Mouse (Mus musculus) C2C12 (cell line): Measurements from ENCODE around the gene C1qtnf5.

Experiments used
- CEBPB ChIP-seq: IDR thresholded peaks from one replicate; pipeline ENCODE4 v1.6.1; 2011; ENCODE audit warnings: low read depth, mild to moderate bottlenecking, control low read depth, moderate library complexity
- CTCF ChIP-seq: IDR thresholded peaks from one replicate; pipeline ENCODE4 v1.5.1; 2011; ENCODE audit not compliant: control insufficient read depth, insufficient read depth, insufficient read length
- FOSL1 ChIP-seq: IDR thresholded peaks from one replicate; pipeline ENCODE4 v1.8.0; 2011; ENCODE audit warnings: mild to moderate bottlenecking, low read length; ENCODE audit not compliant: poor library complexity, insufficient read depth, severe bottlenecking
- MAX ChIP-seq: IDR thresholded peaks from one replicate; pipeline ENCODE4 v1.6.1; 2011; ENCODE audit warnings: mild to moderate bottlenecking, control low read depth
- MYOD1 ChIP-seq: IDR thresholded peaks from one replicate; pipeline ENCODE4 v1.6.1; 2011; ENCODE audit warnings: low read depth; ENCODE audit not compliant: control insufficient read depth, insufficient read length
- MYOG ChIP-seq: IDR thresholded peaks from one replicate; pipeline ENCODE4 v1.6.1; 2011; ENCODE audit not compliant: control insufficient read depth, insufficient read length; ENCODE audit errors: extremely low read depth
- USF1 ChIP-seq: IDR thresholded peaks from one replicate; pipeline ENCODE4 v1.6.1; 2011; ENCODE audit warnings: low read depth, mild to moderate bottlenecking, control low read depth, moderate library complexity

DNA sequence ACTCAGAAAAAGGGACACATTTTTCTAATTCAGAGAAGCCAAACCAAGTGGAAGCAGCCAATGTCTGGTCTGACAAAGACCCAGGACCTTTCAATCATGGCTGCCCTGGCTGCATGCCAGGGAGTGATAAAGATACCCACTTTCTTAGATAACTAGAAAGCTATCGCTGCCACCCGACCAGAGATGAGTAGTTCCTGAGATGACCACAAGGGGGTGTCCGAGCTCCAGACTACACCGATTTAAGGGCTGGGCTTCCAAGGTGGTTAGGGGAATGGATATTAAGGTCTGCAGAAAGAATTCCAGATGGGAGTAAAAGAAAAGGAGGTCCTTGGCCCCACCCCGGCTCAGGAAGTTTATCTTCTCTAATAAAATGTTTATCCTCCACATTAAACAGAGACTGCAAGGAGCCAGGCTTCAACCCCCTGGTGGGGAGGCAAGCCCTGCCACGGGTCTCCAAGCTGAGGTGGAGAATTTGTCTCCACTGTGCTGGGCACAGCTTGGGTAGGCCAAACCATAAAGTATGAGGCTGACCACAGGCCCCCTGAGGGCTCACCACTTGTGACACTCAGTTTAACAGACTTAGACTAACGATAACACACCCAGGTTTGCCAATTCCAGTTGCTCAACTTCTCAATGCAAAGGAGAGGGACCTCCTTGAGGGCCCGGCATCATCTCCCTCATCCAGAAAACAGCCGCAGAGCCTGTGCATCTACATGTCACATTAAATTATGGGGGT is 2.5 kb downstream of the C1qtnf5 start:
- TF ChIP-seq MYOG (no peak), CTCF (peak; percentile 15), CEBPB (no peak), USF1 (no peak), MAX (no peak), MYOD1 (no peak), FOSL1 (no peak)
